ENCODE assay signal across 30 mouse cellular contexts in the genomic region with DNA sequence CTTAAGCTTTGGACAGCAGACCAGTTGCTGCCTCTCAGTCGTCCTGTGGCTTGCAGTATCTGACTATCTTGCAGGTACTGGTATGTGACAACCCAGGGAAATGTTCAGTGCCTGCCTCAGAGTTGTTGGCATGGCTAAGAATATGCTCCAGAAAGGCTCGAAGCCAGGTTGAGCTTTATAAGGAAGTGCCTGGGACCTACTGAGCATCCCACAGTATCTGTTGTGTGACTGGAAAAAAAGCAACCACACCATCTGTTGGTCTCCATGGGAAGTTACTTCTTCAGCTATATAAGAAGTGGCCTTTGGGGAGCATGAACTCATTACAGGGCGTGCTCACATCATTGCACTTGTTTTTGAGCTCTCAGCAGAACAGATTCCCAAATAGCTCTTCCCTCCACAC. TPM values are rescaled to one million over a fixed set of nuclear protein-coding genes. Genes with fewer than 3 reads are reported as not detected.
DNase-seq lines count a peak whose midpoint lies in the region; ATAC-seq and TF ChIP-seq lines count a peak whose summit lies in the region.
"Had no signal": no experiment of that assay in that cellular context is flagged by ENCODE, and none has a peak within 500 bp of the region (broad histone marks: within the 10 kb centered on the region; RNA-seq: fewer than 3 reads in every experiment).

No protein-coding gene starts in this region.

- no peak overlapping the region for H3K4me2 ChIP-seq in hindbrain, postnatal 0 days (ENCODE audit: low read depth, low read length)
- H3K4me2 ChIP-seq in hindbrain, embryonic 14.5 days (replicated peaks) = no peak overlapping the region
- H3K4me2 ChIP-seq: embryonic facial prominence, embryonic 12.5 days; kidney, embryonic 15.5 days; neural tube, embryonic 12.5 days had no signal

- H3K27ac ChIP-seq in hindbrain, postnatal 0 days = no peak overlapping the region
- no peak overlapping the region for H3K27ac ChIP-seq in hindbrain, embryonic 14.5 days
- H3K27ac ChIP-seq: embryonic facial prominence, embryonic 12.5 days; kidney, embryonic 15.5 days; liver, embryonic 14.5 days; midbrain, embryonic 10.5 days; neural tube, embryonic 12.5 days had no signal

- no peak for TF ChIP-seq CTCF in hindbrain, postnatal 0 days (IDR thresholded peaks at IDR 0.05; ENCODE audit: low read depth)

- no peak overlapping the region for H3K4me3 ChIP-seq in hindbrain, postnatal 0 days (ENCODE audit: low read length)
- H3K4me3 ChIP-seq in hindbrain, embryonic 14.5 days (replicated peaks; ENCODE audit: low read length) = no peak overlapping the region
- H3K4me3 ChIP-seq: embryonic facial prominence, embryonic 12.5 days; kidney, embryonic 15.5 days; midbrain, embryonic 10.5 days; myocyte; neural tube, embryonic 12.5 days had no signal

- no peak for DNase-seq in cerebellum, adult 18-20 months
- peak; percentile 12 to 23 for DNase-seq in cerebellum, postnatal 36 days
- no peak for DNase-seq in cerebellum, adult 11 months
- peak; percentile 51 for DNase-seq in hindbrain, postnatal 0 days (ENCODE audit: low spot score)
- no peak for DNase-seq in hindbrain, embryonic 14.5 days (ENCODE audit: low spot score)
- no peak for DNase-seq in thymus, postnatal 14 days
- DNase-seq: adrenal gland, adult 2 months; adrenal gland, postnatal 36 days; embryo, embryonic 11 days; heart, postnatal 14 days; kidney, adult 18-20 months; kidney, postnatal 25 days; liver; lung, adult 2 months; lung, postnatal 14 days; spleen, adult 18-20 months; thymus, adult 18-20 months; thymus, postnatal 36 days had no signal

- H3K9me3 ChIP-seq in hindbrain, postnatal 0 days (ENCODE audit: low read length) = no peaks in the 10 kb centered on the region
- H3K9me3 ChIP-seq in hindbrain, embryonic 14.5 days (ENCODE audit: control insufficient read depth, low read length) = no peaks in the 10 kb centered on the region
- H3K9me3 ChIP-seq: embryonic facial prominence, embryonic 12.5 days; kidney, embryonic 15.5 days; midbrain, embryonic 10.5 days; neural tube, embryonic 12.5 days had no signal

- H3K9ac ChIP-seq in hindbrain, postnatal 0 days (replicated peaks; ENCODE audit: low read length) = no peak overlapping the region
- no peak overlapping the region for H3K9ac ChIP-seq in hindbrain, embryonic 14.5 days
- H3K9ac ChIP-seq: embryonic facial prominence, embryonic 12.5 days; kidney, embryonic 15.5 days; liver, embryonic 14.5 days; neural tube, embryonic 12.5 days had no signal

- ATAC-seq in cerebellum, adult (ENCODE audit: insufficient number of reproducible peaks, low FRiP score, low TSS enrichment) = peak; percentile 49; the same call in 1 of the 2 replicates
- ATAC-seq in hindbrain, postnatal 0 days = 0 out of 2 replicates have a peak, but pooled peaks have one; percentile 5
- no peak; the same call in 1 of the 2 replicates for ATAC-seq in hindbrain, embryonic 14.5 days (ENCODE audit: low FRiP score)
- 0 out of 2 replicates have a peak, but pooled peaks have one; percentile 6 for ATAC-seq in megakaryocyte progenitor cell, adult 5-6 weeks (replicated peaks; ENCODE audit: poor library complexity)
- ATAC-seq: activated CD4-positive, CD25-positive, alpha-beta regulatory T cell, adult 4 months; forebrain, embryonic 14.5 days; midbrain, embryonic 16.5 days had no signal

- H3K27me3 ChIP-seq in hindbrain, postnatal 0 days (ENCODE audit: insufficient read depth, low read length) = no peaks in the 10 kb centered on the region
- no peaks in the 10 kb centered on the region for H3K27me3 ChIP-seq in hindbrain, embryonic 14.5 days (ENCODE audit: control insufficient read depth, insufficient read depth, low read length)
- H3K27me3 ChIP-seq: CH12.LX; embryonic facial prominence, embryonic 12.5 days; kidney, embryonic 15.5 days; neural tube, embryonic 12.5 days had no signal

- no peaks in the 10 kb centered on the region for H3K4me1 ChIP-seq in hindbrain, postnatal 0 days (ENCODE audit: insufficient read depth, low read length)
- H3K4me1 ChIP-seq in hindbrain, embryonic 14.5 days (replicated peaks; ENCODE audit: control insufficient read depth, insufficient read depth, low read length) = no peaks in the 10 kb centered on the region
- H3K4me1 ChIP-seq: embryonic facial prominence, embryonic 12.5 days; kidney, embryonic 15.5 days; neural tube, embryonic 12.5 days had no signal

- H3K36me3 ChIP-seq in hindbrain, postnatal 0 days (ENCODE audit: insufficient read depth, low read length) = no peaks in the 10 kb centered on the region
- no peaks in the 10 kb centered on the region for H3K36me3 ChIP-seq in hindbrain, embryonic 14.5 days (replicated peaks; ENCODE audit: control insufficient read depth, insufficient read depth)
- H3K36me3 ChIP-seq: embryonic facial prominence, embryonic 12.5 days; kidney, embryonic 15.5 days; midbrain, embryonic 10.5 days; neural tube, embryonic 12.5 days had no signal

- 61% methylated on average over 3 of the region's 3 CpGs for WGBS in hindbrain, postnatal 0 days
- WGBS in hindbrain, embryonic 14.5 days = 63% methylated on average over 3 of the region's 3 CpGs

RNA-seq across cellular contexts. Expression of a gene that starts 31.2 kb away (rescaled TPM):
- total RNA-seq in hindbrain, postnatal 0 days (2014; rRNA removed) = 129 and 135 TPM in 2 replicates
- 223 and 253 TPM in 2 replicates for polyA plus RNA-seq in hindbrain, postnatal 0 days (2015; fragmentation: Nextera tagmentation; extraction: Ambion mirVana)
- 188 and 199 TPM in 2 replicates for polyA plus RNA-seq in hindbrain, embryonic 14.5 days (2014; fragmentation: Nextera tagmentation; extraction: Ambion mirVana)
- total RNA-seq in megakaryocyte progenitor cell, adult 5-6 weeks (2015) = 292 and 298 TPM in 2 replicates
- total RNA-seq in megakaryocyte progenitor cell, adult 5-6 weeks (2017) = 334 and 393 TPM in 2 replicates

Comparison
In these comparisons a context has a peak if more than half of its experiments do, and no peak if none do; other contexts are left out.
1. DNase-seq: peak in cerebellum, postnatal 36 days (2 of 2) and hindbrain, postnatal 0 days (single experiment); none in cerebellum, adult 18-20 months (0 of 2), cerebellum, adult 11 months (single experiment), hindbrain, embryonic 14.5 days (single experiment) and thymus, postnatal 14 days (single experiment).